Comparison of ENCODE assay signal across 1 mouse cellular context in genomic region chr17:33931159-33931866, GRCm38 (mm10).
TF ChIP-seq lines count a peak whose summit lies in the region.

No protein-coding gene starts in this region.

TF ChIP-seq in C2C12, 6 proteins besides CTCF, POLR2A, EP300 and RAD21 (continued from another document):
- no peak for TF ChIP-seq USF1 (IDR thresholded peaks at IDR 0.05; ENCODE audit: low read depth)
TF ChIP-seq in C2C12: peak in this region for 0.
